Mouse (Mus musculus) frontal cortex, adult (tissue): ENCODE measurements at regions not wholly inside any gene's neighbourhood (a gene's known extent, or its start where the extent isn't known, plus 50 kb on each side); places are given as distances from the start of the nearest gene placed in this dataset.

Experiments used
- ATAC-seq: cut with Nextera tagmentation; 2 replicates; pipeline ENCODE4 v1.9.2; 2017; ENCODE audit warnings: mild to moderate bottlenecking, moderate library complexity, mixed read lengths; ENCODE audit not compliant: low TSS enrichment

DNA sequence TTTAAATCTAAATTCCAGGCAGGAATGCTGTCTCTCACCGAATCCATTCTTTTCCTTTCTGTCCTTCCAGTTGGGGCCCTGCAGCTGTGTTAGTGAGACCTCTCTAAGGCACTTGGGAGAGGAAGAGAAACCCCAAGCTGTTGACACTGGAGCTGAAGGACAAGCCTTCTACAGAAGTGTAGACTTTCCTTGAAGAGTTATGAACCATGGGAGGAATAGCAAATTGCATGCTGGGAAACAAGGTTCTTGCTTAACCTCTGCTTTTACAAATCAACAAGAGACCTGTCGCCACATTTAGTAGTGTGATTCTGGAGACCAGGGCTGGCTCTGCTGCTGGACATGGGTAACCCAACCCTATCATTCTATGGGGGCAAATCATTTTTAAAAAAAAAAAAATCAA, 200.8 kb upstream of the Sash1 start:
- ATAC-seq = no peak

DNA sequence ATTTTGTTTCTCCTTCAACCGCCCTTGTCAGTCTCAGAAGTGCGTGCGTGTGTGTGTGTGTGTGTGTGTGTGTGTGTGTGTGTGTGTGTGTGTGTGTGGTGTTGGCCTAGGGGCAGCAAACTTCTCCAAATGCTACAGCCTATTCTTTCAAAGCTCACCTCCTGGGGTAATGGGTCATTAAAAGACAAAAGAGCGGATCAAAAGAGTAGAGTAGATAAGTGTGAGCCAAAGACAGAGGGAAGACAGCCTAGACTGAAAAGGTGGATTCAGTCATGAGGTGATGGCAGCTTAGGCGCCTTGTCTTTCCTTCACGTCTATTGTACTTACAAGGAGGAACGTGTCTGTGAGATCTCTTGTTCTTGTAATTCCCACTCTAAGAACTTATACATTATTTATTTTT, 199.6 kb upstream of the Sash1 start:
- no peak for ATAC-seq

DNA sequence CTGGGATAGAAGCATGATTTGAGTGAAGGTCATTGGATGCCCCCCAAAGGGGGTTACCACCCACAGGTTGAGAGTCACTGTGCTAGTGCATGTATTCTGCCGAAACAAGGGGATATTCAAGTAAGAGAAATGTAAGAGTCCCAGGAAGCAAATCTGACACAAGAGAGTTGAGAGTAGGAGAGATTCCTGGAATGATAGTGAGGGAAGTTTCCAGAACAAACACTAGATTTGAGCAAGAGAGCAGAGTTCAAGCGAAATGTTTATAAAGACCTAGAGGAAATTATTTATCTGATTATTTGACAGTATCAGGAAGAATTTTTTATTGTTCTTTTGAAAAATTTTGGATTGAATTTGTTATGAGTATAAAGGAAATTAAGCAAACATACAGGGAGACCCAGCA, 189.0 kb upstream of the Sash1 start:
- ATAC-seq = no peak

DNA sequence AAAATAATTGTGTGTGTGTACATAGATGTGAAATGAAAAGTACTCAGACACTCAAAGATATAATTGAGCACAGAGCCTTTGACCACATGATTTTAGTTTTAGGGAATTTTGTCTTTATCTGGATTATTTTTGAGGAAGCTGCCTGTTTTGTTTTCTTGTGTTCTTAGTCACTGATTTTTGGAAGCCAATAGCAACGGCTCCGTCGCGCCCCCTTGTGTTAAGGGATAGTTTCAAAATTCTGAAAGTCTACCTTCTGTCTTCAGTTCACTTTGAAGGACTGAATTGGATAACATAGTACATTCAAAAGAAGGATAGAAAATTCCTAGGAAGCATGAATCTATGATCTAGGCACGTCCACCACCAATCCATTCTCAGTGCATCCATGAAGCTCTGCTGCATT, 185.8 kb upstream of the Sash1 start:
- ATAC-seq = no peak

DNA sequence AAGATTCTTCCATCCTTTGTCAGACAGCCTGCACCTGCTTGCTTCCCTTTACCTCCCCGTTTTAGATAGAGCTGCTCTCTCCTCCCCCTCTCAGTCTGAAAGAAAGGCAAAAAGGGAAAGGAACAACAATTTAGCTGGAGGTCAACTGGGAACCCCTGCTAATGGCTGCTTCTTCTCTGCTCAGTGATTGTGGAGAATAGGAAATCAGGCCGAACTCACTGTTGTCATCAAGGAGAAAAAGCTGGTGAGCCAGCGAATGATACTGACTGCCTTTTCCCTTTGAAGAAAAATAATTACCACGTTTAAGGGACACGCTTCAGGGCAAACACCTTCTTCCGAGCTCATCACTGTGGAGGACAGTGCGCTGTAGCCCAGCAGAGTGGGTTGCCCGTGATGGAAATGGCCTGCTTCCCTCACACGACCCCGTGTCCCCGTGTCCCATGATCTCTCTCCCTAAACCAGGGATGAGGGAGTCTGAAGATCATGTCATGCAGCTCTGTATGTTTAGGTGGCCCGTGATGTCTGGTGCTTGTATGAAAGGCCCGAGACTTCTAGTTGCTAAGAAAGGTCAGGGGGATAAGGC, 183.8 kb upstream of the Sash1 start:
- ATAC-seq = no peak

DNA sequence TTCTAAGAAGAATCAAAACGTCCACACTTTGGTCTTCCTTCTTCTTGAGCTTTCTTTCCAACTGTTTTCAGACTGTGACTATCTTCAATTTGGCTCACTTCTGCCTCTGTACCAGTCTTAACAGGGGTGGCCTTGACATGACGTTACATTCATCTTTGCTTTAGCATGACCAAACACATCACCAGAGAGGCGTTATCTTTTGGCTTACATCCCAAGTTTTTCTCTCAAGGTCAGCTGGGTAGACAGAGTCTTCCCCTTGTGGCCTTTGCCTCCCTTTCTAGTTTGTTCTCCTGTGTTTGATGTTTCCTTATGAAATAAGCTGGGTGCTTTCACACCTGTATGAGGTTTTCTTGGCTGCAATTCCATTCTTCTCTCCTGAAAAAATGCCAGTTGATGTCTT, 180.7 kb upstream of the Sash1 start:
- no peak for ATAC-seq

DNA sequence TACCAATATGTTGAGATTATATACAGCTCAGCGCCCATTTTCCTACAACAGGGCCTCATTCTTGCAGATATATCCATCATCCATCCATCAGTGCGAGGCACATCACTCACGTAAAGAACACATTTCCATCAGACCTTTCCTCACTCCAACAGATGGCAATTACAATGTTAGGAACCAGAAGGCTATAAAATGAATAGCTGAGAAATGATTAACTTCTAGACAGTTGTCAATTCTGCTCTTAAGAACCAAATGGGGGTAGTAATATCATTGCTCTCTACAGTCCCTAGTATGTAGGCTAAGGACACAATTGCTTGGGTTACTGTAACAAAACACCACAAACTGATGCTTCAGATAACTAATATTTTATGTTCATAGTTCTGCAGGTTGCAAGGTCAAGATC, 176.1 kb upstream of the Sash1 start:
- no peak for ATAC-seq

DNA sequence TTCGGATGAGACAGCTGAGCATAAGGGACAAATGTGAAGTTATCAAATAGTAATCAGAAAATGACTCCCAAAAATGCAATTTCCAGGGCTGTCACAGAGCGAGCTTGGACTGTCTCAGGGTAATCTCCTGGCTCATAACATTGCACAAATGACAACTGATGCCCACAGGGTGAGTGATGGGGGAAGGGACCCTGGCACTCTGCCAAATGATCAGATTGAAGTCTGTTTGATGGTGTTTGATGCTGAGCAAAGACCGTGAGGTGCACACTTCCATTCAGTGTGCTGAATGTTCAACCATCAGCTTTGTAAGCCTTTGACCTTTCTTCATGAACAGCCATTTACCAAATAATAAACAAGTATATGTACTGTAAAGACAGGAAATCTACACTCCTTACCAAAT, 169.4 kb upstream of the Sash1 start:
- no peak for ATAC-seq

DNA sequence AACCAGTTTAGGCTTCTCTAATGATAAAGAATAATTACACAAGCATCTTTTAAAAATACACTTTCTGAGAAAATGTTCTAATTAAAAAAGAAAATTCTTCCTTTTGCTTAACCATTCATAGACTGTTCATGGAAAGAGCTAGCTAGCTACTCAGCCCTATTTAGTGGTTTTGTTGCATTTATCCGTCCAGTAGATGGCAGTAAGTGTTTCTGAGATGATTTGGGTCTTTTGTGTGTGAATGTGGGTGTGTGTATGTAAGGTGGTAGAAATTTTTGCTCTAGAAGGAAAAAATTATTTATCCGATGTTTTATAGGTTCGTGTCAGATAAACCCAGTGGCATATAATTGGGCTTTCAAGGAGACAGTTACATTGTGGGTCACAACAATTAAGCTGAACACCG, 167.5 kb upstream of the Sash1 start:
- ATAC-seq = peak; percentile 96

DNA sequence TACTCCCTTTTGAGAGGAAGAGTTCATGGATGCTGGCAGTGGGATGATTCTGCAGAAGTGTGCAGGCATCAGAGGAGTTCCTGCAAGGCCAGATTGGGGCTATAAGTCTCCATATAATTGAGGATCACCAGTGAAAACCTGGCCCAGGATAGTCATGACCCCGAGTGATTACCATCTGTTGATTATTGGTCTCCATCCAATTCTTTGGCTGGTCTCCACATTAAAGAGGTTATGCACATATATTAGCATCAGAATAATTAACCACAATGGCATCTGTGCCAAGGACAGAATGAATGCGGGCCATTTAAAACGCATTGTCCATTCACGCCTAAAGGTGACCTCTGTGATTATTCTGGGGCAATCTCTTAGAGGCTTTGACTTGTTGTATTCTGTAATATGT, 161.5 kb upstream of the Sash1 start:
- no peak for ATAC-seq

DNA sequence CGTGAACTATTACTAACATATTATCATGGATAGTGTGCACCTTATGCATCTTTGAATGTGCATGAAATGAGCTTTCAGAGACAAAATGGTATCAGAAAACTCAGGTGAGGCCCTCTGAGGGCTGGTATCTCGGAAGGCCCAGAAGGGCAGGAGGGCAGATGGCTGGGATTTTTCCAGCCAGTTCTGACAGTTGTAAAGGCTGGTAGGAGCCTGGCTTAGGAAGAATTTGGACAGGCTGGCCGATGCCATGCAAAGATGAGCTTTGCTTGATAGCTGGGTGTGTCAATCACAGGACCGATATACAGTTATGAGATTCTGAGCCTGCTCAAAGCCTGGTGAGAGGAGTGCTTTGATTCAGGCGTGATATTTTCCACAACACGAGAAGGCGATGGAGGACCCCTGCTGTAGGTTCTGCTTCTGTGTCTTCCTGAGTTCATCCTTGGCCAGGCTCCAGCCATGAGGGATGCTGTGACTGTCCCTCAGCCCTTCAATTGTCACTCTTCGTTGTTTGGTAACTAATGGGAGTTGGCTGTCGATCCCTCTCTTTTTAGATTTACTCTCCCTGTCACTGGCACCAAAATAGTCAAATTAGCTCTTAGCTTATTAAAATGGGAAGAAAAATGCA, 159.0 kb upstream of the Sash1 start:
- no peak for ATAC-seq

DNA sequence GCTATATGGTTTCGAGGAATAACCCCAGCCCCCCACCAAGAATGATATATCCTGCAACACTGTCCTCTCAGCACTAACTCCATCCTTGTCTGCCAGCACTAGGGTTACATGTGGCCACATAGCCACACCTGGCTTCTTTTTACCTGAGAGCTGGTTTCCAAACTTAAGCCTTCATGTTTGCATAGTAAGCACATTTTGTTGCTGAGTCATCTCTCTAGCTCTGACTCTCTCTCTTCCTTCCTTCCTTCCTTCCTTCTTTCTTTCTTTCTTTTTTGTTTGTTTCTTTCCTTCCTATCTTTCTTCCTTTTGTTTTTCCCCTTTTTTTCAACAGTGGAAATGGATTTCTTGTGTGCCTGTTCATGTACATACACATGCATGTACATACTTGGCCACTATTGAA, 157.6 kb upstream of the Sash1 start:
- no peak for ATAC-seq

DNA sequence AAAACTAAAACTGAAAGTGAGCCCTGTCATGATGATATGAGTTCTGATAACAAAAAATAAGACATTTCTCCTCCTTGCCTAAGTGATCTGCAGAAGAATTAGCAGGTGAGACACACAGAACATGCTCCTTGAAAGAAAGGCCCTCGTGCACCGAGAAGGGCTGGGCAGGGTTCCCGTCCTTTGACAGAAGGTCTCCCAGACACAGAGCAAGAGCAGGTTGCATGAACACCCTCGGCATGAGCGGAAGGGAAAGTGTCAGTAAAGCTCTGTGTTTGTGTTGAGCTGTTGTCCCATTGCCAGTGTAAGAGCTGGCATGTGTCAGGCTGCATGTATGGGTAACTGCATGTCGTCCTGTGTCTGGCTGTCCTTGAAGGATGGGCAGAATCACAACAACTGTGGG, 144.6 kb upstream of the Sash1 start:
- no peak for ATAC-seq

DNA sequence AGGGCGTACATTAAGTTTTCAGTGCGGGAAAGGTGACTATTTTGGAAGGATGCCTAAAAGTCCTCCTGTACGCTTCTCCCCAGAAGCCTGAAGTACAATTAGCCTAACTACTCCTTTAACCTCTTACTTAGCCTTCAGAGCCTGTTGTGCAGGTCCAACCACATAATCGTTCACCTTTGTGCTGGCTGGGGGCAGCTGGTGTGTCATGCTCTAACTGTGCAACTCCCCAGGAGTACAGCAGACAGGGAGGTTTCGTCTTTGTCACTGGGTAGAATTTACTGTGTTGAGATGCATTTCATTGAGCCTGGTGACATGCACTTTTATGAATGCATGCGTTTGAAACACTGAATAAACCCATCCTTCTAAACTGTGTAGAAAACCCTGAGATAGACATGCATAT, 143.6 kb upstream of the Sash1 start:
- no peak for ATAC-seq

DNA sequence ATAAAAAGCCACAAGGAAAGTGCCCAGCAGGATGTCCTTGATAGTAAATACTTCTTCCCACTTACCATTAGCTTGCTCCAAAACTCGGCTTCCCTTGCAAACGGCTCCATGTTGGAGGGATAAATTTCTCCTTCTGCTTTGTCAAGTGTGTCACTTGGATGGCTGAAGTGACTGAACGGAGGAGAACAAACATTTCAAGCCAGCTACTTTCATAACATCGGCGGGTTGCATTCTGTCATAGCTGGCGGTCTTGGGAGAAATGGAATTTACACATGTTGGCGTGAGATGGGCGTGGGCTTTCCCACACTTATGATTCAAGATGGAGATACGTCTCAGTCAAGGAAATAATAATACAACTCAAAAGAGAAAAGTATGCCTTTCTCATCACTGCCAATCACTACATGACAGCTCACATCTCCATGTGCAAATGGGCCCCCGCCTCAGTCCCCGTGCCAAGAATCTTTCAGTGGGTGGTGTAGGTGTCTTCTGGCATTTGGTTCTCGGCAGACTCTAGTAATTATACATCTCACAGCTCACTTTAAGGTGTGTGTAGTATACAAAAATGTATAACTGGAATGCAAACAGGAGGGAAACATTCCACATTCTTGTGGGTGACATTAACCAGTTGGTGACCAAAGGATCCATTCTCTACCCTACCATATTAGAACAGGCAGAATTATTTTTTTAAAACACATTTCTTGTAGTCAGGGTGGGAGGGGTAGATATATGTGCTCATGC, 141.4 kb upstream of the Sash1 start:
- peak; percentile 81 for ATAC-seq

DNA sequence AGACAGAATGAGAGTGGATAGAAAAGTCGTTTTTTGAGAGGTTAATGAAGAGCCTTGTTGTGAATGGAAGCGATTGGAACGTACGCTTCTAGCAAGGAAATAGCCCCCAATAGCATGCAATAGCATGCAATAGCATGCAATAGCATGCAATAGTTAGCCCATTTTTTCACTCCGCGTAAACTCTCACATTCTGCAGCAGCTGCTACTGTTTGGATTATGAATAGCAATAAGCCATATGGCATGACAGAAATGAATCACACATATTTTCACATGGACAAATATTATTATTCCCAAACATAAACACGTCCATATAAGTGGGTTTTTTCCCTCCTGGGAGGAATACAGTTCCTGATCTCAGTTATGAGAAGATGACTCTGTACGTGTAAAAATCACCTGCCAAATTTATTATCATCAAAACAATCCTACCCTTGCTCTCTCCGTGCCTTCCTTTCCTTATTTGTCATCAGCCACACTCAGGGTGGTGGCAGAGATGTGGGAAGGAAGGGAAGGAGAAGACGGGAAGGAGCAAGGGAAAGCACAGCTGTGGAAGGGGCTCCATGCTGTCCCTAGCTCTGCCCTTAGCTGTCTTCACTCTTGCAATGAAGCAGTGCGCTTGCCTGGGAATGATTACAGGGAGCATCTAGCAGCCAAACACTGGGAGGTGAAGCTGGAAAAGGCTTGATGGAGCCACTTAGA, 129.1 kb upstream of the Sash1 start:
- peak; percentile 63 for ATAC-seq

DNA sequence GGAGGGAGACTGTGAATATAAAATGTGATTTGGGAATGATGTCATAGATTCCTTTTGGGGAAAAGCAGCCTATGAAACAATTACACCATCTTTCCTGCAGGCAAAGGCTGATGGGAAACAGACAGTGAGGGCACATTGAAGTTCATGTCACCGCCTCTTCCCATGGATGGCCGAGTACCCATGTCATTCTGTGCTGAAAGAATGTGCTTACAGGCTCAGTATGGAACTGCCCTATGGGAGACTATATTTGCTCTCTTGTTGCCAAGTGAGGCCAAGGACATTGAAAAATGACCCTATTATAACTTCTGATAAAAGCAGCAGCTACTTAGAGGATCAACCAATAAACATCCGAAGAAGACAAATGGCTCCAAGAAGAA, 127.7 kb upstream of the Sash1 start:
- ATAC-seq = no peak

DNA sequence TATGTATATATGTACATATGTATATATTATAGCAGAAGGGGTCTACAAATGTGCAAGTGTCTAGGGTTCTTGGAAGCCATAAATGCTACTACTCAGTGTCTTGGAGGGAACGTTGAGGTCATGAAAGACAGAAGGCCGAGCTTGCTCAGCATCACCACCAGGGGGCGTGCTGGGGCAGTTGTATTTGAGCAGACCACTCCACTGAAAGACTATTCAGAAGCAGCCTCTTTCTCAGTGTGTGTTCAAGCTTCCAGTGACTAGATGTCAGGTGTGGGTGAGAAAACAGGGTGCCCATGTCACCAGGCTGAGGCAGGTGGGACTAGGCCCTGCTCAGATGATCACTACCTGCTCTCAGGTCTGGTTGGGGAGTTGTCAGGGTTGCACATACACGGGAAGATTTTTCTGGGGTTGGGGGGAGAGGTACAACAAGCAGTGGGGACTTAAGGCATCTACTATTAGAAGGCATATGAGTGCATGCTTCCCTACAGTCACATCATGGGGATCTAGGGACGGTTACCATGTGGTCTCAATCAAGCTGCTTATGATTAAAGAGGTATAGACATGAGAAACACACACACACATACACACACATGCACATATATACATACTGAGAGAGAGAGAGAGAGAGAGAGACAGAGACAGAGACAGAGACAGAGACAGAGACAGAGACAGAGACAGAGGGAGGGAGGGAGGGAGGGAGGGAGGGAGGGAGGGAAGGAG, 127.1 kb upstream of the Sash1 start:
- peak; percentile 80 for ATAC-seq

DNA sequence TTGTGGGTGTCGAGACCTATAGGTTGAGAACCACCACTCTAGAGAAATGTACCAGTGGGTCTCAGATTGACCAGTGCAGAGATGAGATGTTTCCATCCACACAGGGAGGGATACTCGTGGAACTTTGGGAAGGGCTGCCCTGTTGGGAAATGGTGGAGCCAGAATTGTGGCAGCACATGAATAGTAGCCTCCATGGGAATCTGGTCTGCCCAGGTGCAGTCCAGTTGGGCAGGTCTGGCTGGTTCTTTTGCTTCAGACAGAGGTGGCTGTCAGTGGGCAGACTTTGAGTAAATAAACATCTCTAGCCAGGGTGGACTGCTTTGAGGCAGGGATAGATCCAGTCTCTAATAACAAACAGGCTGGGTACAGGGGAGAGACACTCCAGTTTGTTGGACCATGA, 126.0 kb upstream of the Sash1 start:
- no peak for ATAC-seq

DNA sequence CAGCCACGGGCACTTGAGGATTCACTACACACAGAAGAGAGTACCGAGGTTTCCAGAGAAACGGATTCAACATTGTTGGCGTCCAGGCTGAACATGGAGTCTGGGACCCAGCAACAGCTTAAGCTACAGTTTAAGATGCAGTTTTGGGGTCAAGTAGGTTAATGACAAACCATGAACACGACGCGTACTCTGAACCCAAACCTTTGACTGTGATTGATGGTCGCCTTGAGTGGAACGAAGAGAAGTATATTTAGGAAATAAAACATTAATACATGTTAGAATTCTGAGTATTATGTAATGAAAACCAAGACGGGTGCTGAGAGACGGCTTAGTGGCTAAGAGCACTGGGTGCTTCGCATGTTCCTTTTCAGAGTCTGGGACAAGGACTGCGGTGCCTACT, 124.3 kb upstream of the Sash1 start:
- no peak for ATAC-seq

DNA sequence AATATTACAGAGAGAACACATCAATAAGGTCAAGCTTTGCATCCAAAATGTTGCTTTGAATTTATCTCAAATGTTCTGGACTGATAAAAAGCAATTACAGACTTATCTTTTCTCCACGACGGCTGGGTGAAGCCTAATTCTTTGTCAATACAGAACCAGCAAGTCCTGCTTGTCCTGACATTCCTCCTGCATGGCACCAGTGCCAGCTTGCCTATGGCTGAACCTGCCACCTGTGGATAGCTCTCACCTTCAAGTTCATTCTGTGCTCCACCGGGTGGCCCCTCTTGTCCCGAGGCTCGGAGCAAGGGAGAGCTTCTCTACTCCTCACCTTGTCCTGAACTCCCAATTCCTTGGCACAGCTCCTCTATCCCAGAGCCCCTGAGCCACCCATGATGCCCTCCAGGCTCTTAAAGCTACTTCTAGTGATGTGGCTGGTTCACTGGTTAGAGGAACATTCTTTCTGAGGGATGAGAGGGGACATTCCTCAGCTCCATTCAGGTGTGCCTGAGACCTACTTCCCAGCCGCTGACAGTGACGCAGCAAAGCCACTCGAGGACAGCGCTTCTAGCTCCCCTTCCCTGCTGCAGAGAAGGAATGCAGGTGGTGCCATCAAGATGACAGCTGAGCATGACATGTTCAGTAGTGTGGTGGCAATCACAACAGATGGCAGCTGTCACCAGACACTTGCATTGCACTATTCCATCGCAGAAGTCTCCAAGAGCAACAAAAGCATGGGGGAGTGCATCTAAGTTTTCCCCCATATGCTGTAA, 119.5 kb upstream of the Sash1 start:
- ATAC-seq = no peak

DNA sequence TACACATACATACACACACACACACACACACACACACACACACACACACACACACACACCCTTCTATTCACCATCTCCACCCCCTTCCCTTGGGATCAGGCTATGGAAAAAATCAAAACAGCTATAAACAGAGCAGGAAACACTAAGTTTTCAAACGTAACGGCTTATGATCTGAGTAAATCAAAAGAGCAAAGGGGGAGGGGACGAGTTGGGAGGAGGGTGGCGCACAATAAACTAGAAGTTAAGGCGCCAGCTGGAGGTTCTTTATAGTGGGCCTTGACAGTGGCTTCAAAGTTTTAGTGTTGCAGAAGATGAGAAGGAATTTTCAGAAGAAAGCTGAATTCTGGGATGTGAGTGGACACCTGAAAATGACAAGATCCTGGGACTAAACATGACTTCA, 116.4 kb upstream of the Sash1 start:
- no peak for ATAC-seq
